9 mouse cellular contexts compared by ENCODE assay signal in genomic region chr5:24597221-24597728, GRCm38 (mm10). TPM values are rescaled to one million over a fixed set of nuclear protein-coding genes. Genes with fewer than 3 reads are reported as not detected.
A peak's percentile ranks its signal among the peaks of the same experiment; 100 is the strongest.
DNase-seq lines count a peak whose midpoint lies in the region; ATAC-seq and TF ChIP-seq lines count a peak whose summit lies in the region.
"Had no signal": no experiment of that assay in that cellular context is flagged by ENCODE, and none has a peak within 500 bp of the region (broad histone marks: within the 10 kb centered on the region; RNA-seq: fewer than 3 reads in every experiment).

No protein-coding gene starts in this region.

- DNase-seq in CH12.LX (ENCODE audit: extremely low read depth), result peak; percentile 81
- peak; percentile 86 for DNase-seq in adrenal gland, postnatal 14 days
- peak; percentile 83 for DNase-seq in embryonic facial prominence, embryonic 10.5 days (ENCODE audit: low spot score)
- DNase-seq in heart, adult 8-10 months (ENCODE audit: low spot score), result peak; percentile 81
- peak; percentile 78 to 83 for DNase-seq in lung, adult 18-20 months
- DNase-seq in thymus, postnatal 36 days, result peak; percentile 55 to 64

- H3K4me1 ChIP-seq in CH12.LX (ENCODE audit: control insufficient read depth in 1 of 2, insufficient read depth in 2 of 2), result peaks cover 5 to 20% of the 10 kb centered on the region in 2 experiments; a peak in 3 of 4 replicates
- peaks cover 73% of the 10 kb centered on the region for H3K4me1 ChIP-seq in embryonic facial prominence, embryonic 10.5 days
- peaks cover 30% of the 10 kb centered on the region for H3K4me1 ChIP-seq in kidney, embryonic 14.5 days (ENCODE audit: control insufficient read depth, insufficient read depth, low read length)
- H3K4me1 ChIP-seq in neural tube, embryonic 13.5 days (replicated peaks), result peaks cover 79% of the 10 kb centered on the region

- in situ Hi-C loops in CH12.LX (cut with MboI; ENCODE audit: low pct_ligation_motif_present, low pct_unique_long_range_greater_than_20kb, low sequenced_read_pairs), result no loop called here

- no peaks in the 10 kb centered on the region for H3K79me2 ChIP-seq in CH12.LX (replicated peaks; ENCODE audit: control insufficient read depth, extremely low read depth, insufficient read depth, poor library complexity, severe bottlenecking)

- peaks cover 27 to 43% of the 10 kb centered on the region in 2 experiments for H3K36me3 ChIP-seq in CH12.LX (replicated peaks in 1 of 2; ENCODE audit: control insufficient read depth in 1 of 2, insufficient read depth in 1 of 2, low read length in 1 of 2)
- peaks cover 36% of the 10 kb centered on the region for H3K36me3 ChIP-seq in embryonic facial prominence, embryonic 10.5 days (replicated peaks)
- peaks cover 33% of the 10 kb centered on the region for H3K36me3 ChIP-seq in kidney, embryonic 14.5 days (ENCODE audit: control insufficient read depth, insufficient read depth, low read length)
- H3K36me3 ChIP-seq in neural tube, embryonic 13.5 days, result peaks cover 38% of the 10 kb centered on the region

- H3K9me3 ChIP-seq in CH12.LX (replicated peaks; ENCODE audit: low read length), result peaks cover 1% of the 10 kb centered on the region
- H3K9me3 ChIP-seq in embryonic facial prominence, embryonic 10.5 days, result no peaks in the 10 kb centered on the region
- H3K9me3 ChIP-seq in kidney, embryonic 14.5 days (ENCODE audit: control insufficient read depth, low read length), result no peaks in the 10 kb centered on the region
- H3K9me3 ChIP-seq in neural tube, embryonic 13.5 days, result no peaks in the 10 kb centered on the region

- H3K9ac ChIP-seq in CH12.LX (ENCODE audit: insufficient read depth, low read depth), result no peak overlapping the region
- H3K9ac ChIP-seq in kidney, embryonic 14.5 days (ENCODE audit: low read depth, low read length), result no peak overlapping the region
- H3K9ac ChIP-seq in neural tube, embryonic 13.5 days, result peak overlapping the region; percentile 62

- TF ChIP-seq RAD21 in CH12.LX (IDR thresholded peaks at IDR 0.05; ENCODE audit: low read depth, low read length), result peak; percentile 66

- H3K4me3 ChIP-seq in CH12.LX (replicated peaks in 1 of 3; ENCODE audit: low read depth in 2 of 3, low read length in 2 of 3, poor library complexity in 1 of 3), result no peak overlapping the region
- H3K4me3 ChIP-seq in embryonic facial prominence, embryonic 10.5 days, result peak overlapping the region; percentile 27; the same call in 1 of the 2 replicates
- no peak overlapping the region for H3K4me3 ChIP-seq in kidney, embryonic 14.5 days (ENCODE audit: low read length)
- peak overlapping the region; percentile 21 for H3K4me3 ChIP-seq in neural tube, embryonic 13.5 days

- peaks cover 39% of the 10 kb centered on the region for H3K27me3 ChIP-seq in CH12.LX (replicated peaks)
- peaks cover 86% of the 10 kb centered on the region for H3K27me3 ChIP-seq in embryonic facial prominence, embryonic 10.5 days (replicated peaks; ENCODE audit: low read depth, poor library complexity, severe bottlenecking)
- no peaks in the 10 kb centered on the region for H3K27me3 ChIP-seq in kidney, embryonic 14.5 days (ENCODE audit: control insufficient read depth, insufficient read depth, low read length)
- H3K27me3 ChIP-seq in neural tube, embryonic 13.5 days, result peaks cover 4% of the 10 kb centered on the region; the same call in 1 of the 2 replicates

- ATAC-seq in kidney, embryonic 14.5 days (ENCODE audit: low FRiP score, low TSS enrichment), result 0 out of 2 replicates have a peak, but pooled peaks have one; percentile 10
- peak; percentile 28 for ATAC-seq in neural tube, embryonic 13.5 days (ENCODE audit: low read depth)

- no peak overlapping the region for H3K27ac ChIP-seq in CH12.LX (ENCODE audit: insufficient read depth, low read depth)
- H3K27ac ChIP-seq in embryonic facial prominence, embryonic 10.5 days (replicated peaks), result peak overlapping the region; percentile 66
- no peak overlapping the region for H3K27ac ChIP-seq in kidney, embryonic 14.5 days (ENCODE audit: low read depth, low read length)
- peak overlapping the region; percentile 91 for H3K27ac ChIP-seq in neural tube, embryonic 13.5 days (replicated peaks)

- TF ChIP-seq EP300 in CH12.LX (IDR thresholded peaks at IDR 0.05; ENCODE audit: low read length), result no peak

- no peak for TF ChIP-seq POLR2A in CH12.LX (IDR thresholded peaks at IDR 0.05; ENCODE audit: low read depth, low read length)

- dilution Hi-C loops in CH12.LX (cut with MboI; ENCODE audit: extremely low pct_ligation_motif_present, extremely low pct_unique_long_range_greater_than_20kb, low sequenced_read_pairs), result no loop called here

- peak; percentile 54 to 84; a peak in 3 of 4 replicates for TF ChIP-seq CTCF in CH12.LX (conservative IDR thresholded peaks at IDR 0.05 in 1 of 2, IDR thresholded peaks at IDR 0.05 in 1 of 2; ENCODE audit: low read depth in 2 of 2, low read length in 2 of 2)

- H3K4me2 ChIP-seq in CH12.LX (ENCODE audit: insufficient read depth, low read depth, poor library complexity, severe bottlenecking), result no peak overlapping the region
- H3K4me2 ChIP-seq in kidney, embryonic 14.5 days (replicated peaks; ENCODE audit: low read depth, low read length), result no peak overlapping the region
- H3K4me2 ChIP-seq in neural tube, embryonic 13.5 days, result peak overlapping the region; percentile 48

- WGBS in embryonic facial prominence, embryonic 10.5 days, result 48% methylated on average over 2 of the region's 2 CpGs
- 58% methylated on average over 2 of the region's 2 CpGs for WGBS in kidney, embryonic 14.5 days
- WGBS in neural tube, embryonic 13.5 days, result 46% methylated on average over 2 of the region's 2 CpGs

TF ChIP-seq in CH12.LX, 34 proteins besides CTCF, POLR2A, EP300 and RAD21:
- peak; percentile 90 for TF ChIP-seq ZNF384 (IDR thresholded peaks at IDR 0.05; ENCODE audit: low read depth, low read length)
- peak; percentile 45 for TF ChIP-seq SMC3 (IDR thresholded peaks at IDR 0.05; ENCODE audit: low read depth, low read length)
- no peak for TF ChIP-seq PAX5 (IDR thresholded peaks at IDR 0.05; ENCODE audit: low read length)

RNA-seq across cellular contexts. Expression of gene Chpf2, which starts 10.7 kb away (rescaled TPM):
- total RNA-seq in CH12.LX (2012; rRNA removed), result 20.4 and 25.5 TPM in 2 replicates
- total RNA-seq in CH12.LX (2014; rRNA removed), result 11.2 and 11.9 TPM in 2 replicates
- 22.8 and 26.9 TPM in 2 replicates for polyA plus RNA-seq in CH12.LX (2012; ENCODE audit: insufficient read length, low read depth)
- total RNA-seq in adrenal gland, postnatal 14 days (2021), result 32.3 and 44.0 TPM in 2 replicates
- polyA plus RNA-seq in embryonic facial prominence, embryonic 10.5 days (2016; fragmentation: Nextera tagmentation; extraction: Ambion mirVana), result 14.8 and 19.6 TPM in 2 replicates
- total RNA-seq in heart, adult 8-10 months (2022), result 1 to 10 TPM; 7.4 to 9.5 (median 7.7) TPM
- polyA plus RNA-seq in kidney, embryonic 14.5 days (2014; fragmentation: Nextera tagmentation; extraction: Ambion mirVana), result 8.3 and 11.0 TPM in 2 replicates
- 19.1 and 19.9 TPM in 2 replicates for polyA plus RNA-seq in neural tube, embryonic 13.5 days (2015; fragmentation: Nextera tagmentation; extraction: Ambion mirVana)

RNA-seq across cellular contexts. Expression of gene Abcf2, which starts 20.0 kb away (rescaled TPM):
- total RNA-seq in CH12.LX (2012; rRNA removed) (118 and 152 TPM in 2 replicates), CH12.LX (2014; rRNA removed) (162 and 169 TPM in 2 replicates)
- 160 and 162 TPM in 2 replicates for polyA plus RNA-seq in CH12.LX (2012; ENCODE audit: insufficient read length, low read depth)
- total RNA-seq in adrenal gland, postnatal 14 days (2021), result 59.3 and 67.0 TPM in 2 replicates
- polyA plus RNA-seq in embryonic facial prominence, embryonic 10.5 days (2016; fragmentation: Nextera tagmentation; extraction: Ambion mirVana), result 181 and 183 TPM in 2 replicates
- total RNA-seq in heart, adult 8-10 months (2022), result 10 to 100 TPM; 53.6 to 60.6 (median 56.2) TPM
- 102 and 121 TPM in 2 replicates for polyA plus RNA-seq in kidney, embryonic 14.5 days (2014; fragmentation: Nextera tagmentation; extraction: Ambion mirVana)
- polyA plus RNA-seq in neural tube, embryonic 13.5 days (2015; fragmentation: Nextera tagmentation; extraction: Ambion mirVana), result 91.2 and 99.1 TPM in 2 replicates

RNA-seq across cellular contexts. Expression of gene Smarcd3, which starts 26.9 kb away (rescaled TPM):
- 1.3 and 1.5 TPM in 2 replicates for total RNA-seq in CH12.LX (2012; rRNA removed)
- total RNA-seq in CH12.LX (2014; rRNA removed), result not detected in 2 replicates
- polyA plus RNA-seq in CH12.LX (2012; ENCODE audit: insufficient read length, low read depth), result 2.2 and 2.8 TPM in 2 replicates
- 15.5 and 24.3 TPM in 2 replicates for total RNA-seq in adrenal gland, postnatal 14 days (2021)
- polyA plus RNA-seq in embryonic facial prominence, embryonic 10.5 days (2016; fragmentation: Nextera tagmentation; extraction: Ambion mirVana), result 22.2 and 24.8 TPM in 2 replicates
- 10 to 100 TPM; 56.8 to 62.6 (median 60.6) TPM for total RNA-seq in heart, adult 8-10 months (2022)
- polyA plus RNA-seq in kidney, embryonic 14.5 days (2014; fragmentation: Nextera tagmentation; extraction: Ambion mirVana), result 40.4 and 41.1 TPM in 2 replicates
- polyA plus RNA-seq in neural tube, embryonic 13.5 days (2015; fragmentation: Nextera tagmentation; extraction: Ambion mirVana), result 91.1 and 99.2 TPM in 2 replicates

RNA-seq across cellular contexts. Expression of gene 4931409K22Rik, which starts 40.7 kb away (rescaled TPM):
- total RNA-seq in CH12.LX (2012; rRNA removed) (not detected in 2 replicates), CH12.LX (2014; rRNA removed) (not detected in 2 replicates)
- polyA plus RNA-seq in CH12.LX (2012; ENCODE audit: insufficient read length, low read depth), result not detected in 2 replicates
- not detected in 2 replicates for total RNA-seq in adrenal gland, postnatal 14 days (2021)
- 0.07 and 0.08 TPM in 2 replicates for polyA plus RNA-seq in embryonic facial prominence, embryonic 10.5 days (2016; fragmentation: Nextera tagmentation; extraction: Ambion mirVana)
- total RNA-seq in heart, adult 8-10 months (2022), result not detected
- polyA plus RNA-seq in kidney, embryonic 14.5 days (2014; fragmentation: Nextera tagmentation; extraction: Ambion mirVana), result 0.26 and 0.34 TPM in 2 replicates
- 0.08 and 0.17 TPM in 2 replicates for polyA plus RNA-seq in neural tube, embryonic 13.5 days (2015; fragmentation: Nextera tagmentation; extraction: Ambion mirVana)
- polyA plus RNA-seq: heart, embryonic 14.5 days had no signal

RNA-seq across cellular contexts. Expression of gene Asb10, which starts 56.5 kb away (rescaled TPM):
- total RNA-seq in CH12.LX (2012; rRNA removed), result not detected in 2 replicates
- total RNA-seq in CH12.LX (2014; rRNA removed), result not detected in 2 replicates
- not detected in 2 replicates for polyA plus RNA-seq in CH12.LX (2012; ENCODE audit: insufficient read length, low read depth)
- 0.15 and 0.19 TPM in 2 replicates for total RNA-seq in adrenal gland, postnatal 14 days (2021)
- 0.29 TPM in 1 of 2 replicates, not detected in the other for polyA plus RNA-seq in embryonic facial prominence, embryonic 10.5 days (2016; fragmentation: Nextera tagmentation; extraction: Ambion mirVana)
- total RNA-seq in heart, adult 8-10 months (2022), result 100 to 1,000 TPM in 2 of 4 experiments, 10 to 100 TPM in 2; 97.3 to 112 (median 103) TPM
- polyA plus RNA-seq in kidney, embryonic 14.5 days (2014; fragmentation: Nextera tagmentation; extraction: Ambion mirVana), result 0.54 and 0.91 TPM in 2 replicates
- polyA plus RNA-seq in neural tube, embryonic 13.5 days (2015; fragmentation: Nextera tagmentation; extraction: Ambion mirVana), result 0.15 and 0.25 TPM in 2 replicates

Comparison
In these comparisons a context has a peak if more than half of its experiments do, and no peak if none do; other contexts are left out.
1. H3K27ac ChIP-seq: peak in embryonic facial prominence, embryonic 10.5 days (single experiment) and neural tube, embryonic 13.5 days (single experiment); none in CH12.LX (single experiment) and kidney, embryonic 14.5 days (single experiment).
2. H3K4me3 ChIP-seq: peak in embryonic facial prominence, embryonic 10.5 days (single experiment) and neural tube, embryonic 13.5 days (single experiment); none in CH12.LX (0 of 3) and kidney, embryonic 14.5 days (single experiment).
3. Peak in every context shown above with its lines, with median percentiles within 50 percentile points of each other: DNase-seq.